Mouse (Mus musculus) adrenal gland, adult 18-20 months (tissue): ENCODE results near the gene Osbp2. TPM values are rescaled to one million over a fixed set of nuclear protein-coding genes. Genes with fewer than 3 reads are reported as not detected.

ENCODE experiments used
- DNase-seq, 2 experiments: peaks; one replicate each; pipeline ENCODE4 v3.0.0; 2021 to 2022; ENCODE audit warnings: low spot score in 2 of 2
- total RNA-seq, 2 experiments: library from RNA; stranded (reverse); gene quantifications; 1 replicate in 1 of 2; 2 replicates in 1 of 2; pipeline ENCODE4 v1.2.3; 2021

Gene Osbp2
- total RNA-seq, 2 experiments from 2014 or later, result 2.9 to 6.6 TPM

GRCm38 (mm10) chr11:3761775-3762501, 101.8 kb downstream of the Osbp2 start:
- DNase-seq, result peak in 1 of 2 experiments; percentile 32

- no peak for DNase-seq
These were observed 102.4 kb downstream of the Osbp2 start for GRCm38 (mm10) chr11:3761339-3761738.

GRCm38 (mm10) chr11:3759433-3759832, 104.3 kb downstream of the Osbp2 start:
- no peak for DNase-seq

- DNase-seq, result no peak
These were observed 108.4 kb downstream of the Osbp2 start for GRCm38 (mm10) chr11:3755341-3755740.

- no peak for DNase-seq
These were observed 109.0 kb downstream of the Osbp2 start for GRCm38 (mm10) chr11:3754685-3755084.

GRCm38 (mm10) chr11:3753897-3754296, 109.8 kb downstream of the Osbp2 start:
- DNase-seq, result no peak

GRCm38 (mm10) chr11:3752766-3753165, 110.9 kb downstream of the Osbp2 start:
- no peak for DNase-seq

- no peak for DNase-seq
These were observed 113.9 kb downstream of the Osbp2 start for GRCm38 (mm10) chr11:3749831-3750230.

- no peak for DNase-seq
These were observed 121.3 kb downstream of the Osbp2 start for GRCm38 (mm10) chr11:3742449-3742848.

- DNase-seq, result no peak
These were observed 122.5 kb downstream of the Osbp2 start for GRCm38 (mm10) chr11:3741183-3741582.

- no peak for DNase-seq
These were observed 124.9 kb downstream of the Osbp2 start for GRCm38 (mm10) chr11:3738778-3739177.

- no peak for DNase-seq
These were observed 128.0 kb downstream of the Osbp2 start for GRCm38 (mm10) chr11:3735715-3736114.

- no peak for DNase-seq
These were observed 129.6 kb downstream of the Osbp2 start for GRCm38 (mm10) chr11:3733933-3734636.

GRCm38 (mm10) chr11:3731469-3731868, 132.2 kb downstream of the Osbp2 start:
- DNase-seq, result no peak

GRCm38 (mm10) chr11:3727438-3728105, 136.1 kb downstream of the Osbp2 start:
- DNase-seq, result no peak

- no peak for DNase-seq
These were observed 138.2 kb downstream of the Osbp2 start for GRCm38 (mm10) chr11:3725331-3726054.

- no peak for DNase-seq
These were observed 139.0 kb downstream of the Osbp2 start for GRCm38 (mm10) chr11:3724726-3725125.

GRCm38 (mm10) chr11:3723910-3724309, 139.8 kb downstream of the Osbp2 start:
- DNase-seq, result no peak

- DNase-seq, result no peak
These were observed 140.8 kb downstream of the Osbp2 start for GRCm38 (mm10) chr11:3722861-3723260.

- no peak for DNase-seq
These were observed 141.7 kb downstream of the Osbp2 start for GRCm38 (mm10) chr11:3722036-3722435.

GRCm38 (mm10) chr11:3716662-3717061, 147.0 kb downstream of the Osbp2 start:
- DNase-seq, result no peak
